Mouse (Mus musculus) forebrain, embryonic 10.5 days (tissue): ENCODE data around the gene Slc25a33. TPM values are rescaled to one million over a fixed set of nuclear protein-coding genes. Genes with fewer than 3 reads are reported as not detected.
A peak's percentile ranks its signal among the peaks of the same experiment; 100 is the strongest.

Experiments used
- DNase-seq: peaks from one replicate; pipeline ENCODE4 v3.0.0-alpha.2; 2017; ENCODE audit warnings: low spot score; ENCODE audit errors: extremely low spot score
- H3K27ac ChIP-seq: fragments of 300-500 bp; sonication (generic); 2 replicates; pipeline ENCODE4 v1.5.1; 2016; ENCODE audit warnings: mild to moderate bottlenecking
- H3K27me3 ChIP-seq: fragments of 300-500 bp; sonication (generic); 2 replicates; pipeline ENCODE4 v1.6.1; 2016; ENCODE audit warnings: mild to moderate bottlenecking; ENCODE audit not compliant: poor library complexity, severe bottlenecking
- H3K36me3 ChIP-seq: fragments of 300-500 bp; sonication (generic); replicated peaks from 2 replicates; pipeline ENCODE4 v1.6.1; 2016; ENCODE audit warnings: mild to moderate bottlenecking, moderate library complexity
- H3K4me1 ChIP-seq: fragments of 300-500 bp; sonication (generic); 2 replicates; pipeline ENCODE4 v1.6.1; 2016
- H3K4me3 ChIP-seq: fragments of 300-500 bp; sonication (generic); 2 replicates; pipeline ENCODE4 v1.5.1; 2016; ENCODE audit warnings: mild to moderate bottlenecking, moderate library complexity
- H3K9me3 ChIP-seq: fragments of 300-500 bp; sonication (generic); 2 replicates; pipeline ENCODE4 v1.6.1; 2016; ENCODE audit warnings: mild to moderate bottlenecking, moderate library complexity
- WGBS: fragments of 180-500 bp; shearing (Covaris S2); methylation state at CpG from one replicate; pipeline ENCODE4 v1.1.7; 2016; 5-methylcytosine and 5-hydroxymethylcytosine counted together
- polyA plus RNA-seq: library from polyadenylated mRNA; unstranded; fragments of >200 nt; fragmentation: Nextera tagmentation; extraction: Ambion mirVana; gene quantifications from 2 replicates; pipeline ENCODE4 v1.2.1, GENCODE M21; 2016

Slc25a33 gene
- polyA plus RNA-seq, 1 experiment from 2014 or later = 13.4 TPM

- no peak for DNase-seq
- Histone ChIP-seq H3K4me3 (no peak overlapping the region), H3K36me3 (peaks cover 45% of the 10 kb centered on the region), H3K4me1 (peaks cover 10% of the 10 kb centered on the region), H3K9me3 (no peaks in the 10 kb centered on the region), H3K27me3 (no peaks in the 10 kb centered on the region), H3K27ac (no peak overlapping the region)
- WGBS = 96% methylated on average over 14 of the region's 14 CpGs
Observed at GRCm38 (mm10) chr4:149742011-149742530, 32.0 kb downstream of the Slc25a33 start.

GRCm38 (mm10) chr4:149740301-149740700 lies 33.8 kb downstream of the Slc25a33 start:
- H3K9me3 ChIP-seq = no peaks in the 10 kb centered on the region
- no peaks in the 10 kb centered on the region for H3K27me3 ChIP-seq
- peaks cover 28% of the 10 kb centered on the region for H3K4me1 ChIP-seq
- whole genome bisulfite sequencing = 89% methylated on average over 7 of the region's 7 CpGs
- peaks cover 45% of the 10 kb centered on the region for H3K36me3 ChIP-seq
- no peak overlapping the region for H3K4me3 ChIP-seq
- no peak for DNase-seq
- H3K27ac ChIP-seq = no peak overlapping the region

- 82% methylated on average over 5 of the region's 5 CpGs for WGBS
Observed at GRCm38 (mm10) chr4:149739478-149739877, 34.6 kb downstream of the Slc25a33 start.

GRCm38 (mm10) chr4:149737383-149738324 lies 36.4 kb downstream of the Slc25a33 start, which contains the start of gene Tmem201:
Gene Tmem201, minus strand, starts transcription at chr4:149738044.
- Histone ChIP-seq H3K4me3 (peak within 1 kb of the TSS; percentile 96), H3K36me3 (peaks cover 39% of the 10 kb centered on the region), H3K27ac (peak within 1 kb of the TSS; percentile 97), H3K4me1 (peaks cover 54% of the 10 kb centered on the region), H3K9me3 (no peaks in the 10 kb centered on the region), H3K27me3 (no peaks in the 10 kb centered on the region)
- peak; percentile 92 for DNase-seq
- under 1% methylated on average over 97 of the region's 97 CpGs for WGBS

More at GRCm38 (mm10) chr4:149739478-149739877, 34.6 kb downstream of the Slc25a33 start:
- no peak for DNase-seq
- Histone ChIP-seq H3K36me3 (peaks cover 45% of the 10 kb centered on the region), H3K27ac (no peak overlapping the region), H3K9me3 (no peaks in the 10 kb centered on the region), H3K4me3 (no peak overlapping the region), H3K4me1 (peaks cover 36% of the 10 kb centered on the region), H3K27me3 (no peaks in the 10 kb centered on the region)

GRCm38 (mm10) chr4:149736581-149736980 lies 37.5 kb downstream of the Slc25a33 start:
- 61% methylated on average over 4 of the region's 4 CpGs for WGBS
- H3K4me1 ChIP-seq = peaks cover 63% of the 10 kb centered on the region
- H3K4me3 ChIP-seq = peak overlapping the region; percentile 96
- H3K27me3 ChIP-seq = no peaks in the 10 kb centered on the region
- no peak overlapping the region; the same call in 1 of the 2 replicates for H3K27ac ChIP-seq
- H3K36me3 ChIP-seq = peaks cover 44% of the 10 kb centered on the region
- H3K9me3 ChIP-seq = no peaks in the 10 kb centered on the region
- no peak for DNase-seq

GRCm38 (mm10) chr4:149735624-149736250 lies 38.3 kb downstream of the Slc25a33 start:
- DNase-seq = no peak
- WGBS = 87% methylated on average over 5 of the region's 5 CpGs
- H3K9me3 ChIP-seq = no peaks in the 10 kb centered on the region
- peaks cover 45% of the 10 kb centered on the region for H3K36me3 ChIP-seq
- H3K27ac ChIP-seq = no peak overlapping the region
- no peaks in the 10 kb centered on the region for H3K27me3 ChIP-seq
- peaks cover 66% of the 10 kb centered on the region for H3K4me1 ChIP-seq
- peak overlapping the region; percentile 96 for H3K4me3 ChIP-seq

GRCm38 (mm10) chr4:149734730-149735475 lies 39.2 kb downstream of the Slc25a33 start:
- DNase-seq = no peak
- H3K4me3 ChIP-seq = peak overlapping the region; percentile 96
- H3K4me1 ChIP-seq = peaks cover 66% of the 10 kb centered on the region
- 85% methylated on average over 10 of the region's 10 CpGs for WGBS
- no peaks in the 10 kb centered on the region for H3K9me3 ChIP-seq
- H3K36me3 ChIP-seq = peaks cover 53% of the 10 kb centered on the region
- H3K27ac ChIP-seq = no peak overlapping the region
- H3K27me3 ChIP-seq = no peaks in the 10 kb centered on the region

- Histone ChIP-seq H3K4me3 (no peak overlapping the region), H3K36me3 (peaks cover 60% of the 10 kb centered on the region), H3K9me3 (no peaks in the 10 kb centered on the region), H3K4me1 (peaks cover 72% of the 10 kb centered on the region), H3K27ac (peak overlapping the region; percentile 63; the same call in 1 of the 2 replicates), H3K27me3 (no peaks in the 10 kb centered on the region)
- WGBS = 93% methylated on average over 6 of the region's 6 CpGs
- no peak for DNase-seq
Observed at GRCm38 (mm10) chr4:149734246-149734645, 39.8 kb downstream of the Slc25a33 start.

- peak overlapping the region; percentile 63 for H3K27ac ChIP-seq
- H3K36me3 ChIP-seq = peaks cover 65% of the 10 kb centered on the region
- no peaks in the 10 kb centered on the region for H3K27me3 ChIP-seq
- H3K4me1 ChIP-seq = peaks cover 77% of the 10 kb centered on the region
- DNase-seq = no peak
- 65% methylated on average over 6 of the region's 6 CpGs for WGBS
- no peaks in the 10 kb centered on the region for H3K9me3 ChIP-seq
- H3K4me3 ChIP-seq = peak overlapping the region; percentile 26; the same call in 1 of the 2 replicates
Observed at GRCm38 (mm10) chr4:149733748-149734147, 40.3 kb downstream of the Slc25a33 start.

GRCm38 (mm10) chr4:149732800-149733199 lies 41.3 kb downstream of the Slc25a33 start:
- Histone ChIP-seq H3K9me3 (no peaks in the 10 kb centered on the region), H3K36me3 (peaks cover 74% of the 10 kb centered on the region), H3K27ac (0 out of 2 replicates have a peak overlapping the region, but pooled peaks have one; percentile 13), H3K4me1 (peaks cover 70% of the 10 kb centered on the region), H3K27me3 (no peaks in the 10 kb centered on the region), H3K4me3 (no peak overlapping the region)
- 85% methylated on average over 10 of the region's 10 CpGs for WGBS
- no peak for DNase-seq

GRCm38 (mm10) chr4:149732313-149732712 lies 41.8 kb downstream of the Slc25a33 start:
- no peaks in the 10 kb centered on the region for H3K27me3 ChIP-seq
- peaks cover 79% of the 10 kb centered on the region for H3K36me3 ChIP-seq
- peaks cover 69% of the 10 kb centered on the region for H3K4me1 ChIP-seq
- 0 out of 2 replicates have a peak overlapping the region, but pooled peaks have one; percentile 13 for H3K27ac ChIP-seq
- 89% methylated on average over 3 of the region's 3 CpGs for WGBS
- H3K9me3 ChIP-seq = no peaks in the 10 kb centered on the region
- DNase-seq = no peak
- H3K4me3 ChIP-seq = no peak overlapping the region

- H3K4me3 ChIP-seq = no peak overlapping the region
- no peaks in the 10 kb centered on the region for H3K27me3 ChIP-seq
- H3K36me3 ChIP-seq = peaks cover 92% of the 10 kb centered on the region
- DNase-seq = no peak
- 87% methylated on average over 7 of the region's 7 CpGs for WGBS
- H3K9me3 ChIP-seq = no peaks in the 10 kb centered on the region
- H3K27ac ChIP-seq = no peak overlapping the region
- H3K4me1 ChIP-seq = peaks cover 54% of the 10 kb centered on the region
Observed at GRCm38 (mm10) chr4:149730827-149731226, 43.2 kb downstream of the Slc25a33 start.
